Mouse (Mus musculus): ENCODE results near the gene Wdr82. TPM values are rescaled to one million over a fixed set of nuclear protein-coding genes. Genes with fewer than 3 reads are reported as not detected.
"Not testable (repeated sequence)": the region's sequence is repeated elsewhere in the genome, so short reads cannot be mapped to it uniquely, and the experiment has no call there.

Wdr82 gene
- polyA plus RNA-seq, 1 experiment from 2014 or later: 16.9 TPM

- WGBS: 34% methylated on average over 1 of the region's 1 CpGs
- DNase-seq (ENCODE audit: low spot score) (no peak), ATAC-seq (replicated peaks; ENCODE audit: low FRiP score, low read depth) (no peak)
- no peak overlapping the region for H3K9ac ChIP-seq (ENCODE audit: low read depth, low read length)
- H3K36me3 ChIP-seq (ENCODE audit: insufficient read depth, low read length): no peaks in the 10 kb centered on the region
- no peak overlapping the region for H3K27ac ChIP-seq
- H3K4me2 ChIP-seq (ENCODE audit: low read length): no peak overlapping the region
- no peak for TF ChIP-seq CTCF (IDR thresholded peaks at IDR 0.05; ENCODE audit: low read depth)
- H3K9me3 ChIP-seq (replicated peaks; ENCODE audit: low read length): no peaks in the 10 kb centered on the region
- no peak overlapping the region for H3K4me3 ChIP-seq (replicated peaks; ENCODE audit: low read depth, low read length)
- H3K4me1 ChIP-seq (replicated peaks; ENCODE audit: insufficient read depth, low read length): peaks cover 5% of the 10 kb centered on the region; the same call in 1 of the 2 replicates
- no peaks in the 10 kb centered on the region for H3K27me3 ChIP-seq (ENCODE audit: insufficient read depth, low read length)
Observed at GRCm38 (mm10) chr9:106167703-106168102, 3.0 kb upstream of the Wdr82 start.

GRCm38 (mm10) chr9:106169006-106169405 lies 1.7 kb upstream of the Wdr82 start:
- H3K4me2 ChIP-seq (ENCODE audit: low read length); H3K4me3 ChIP-seq (replicated peaks; ENCODE audit: low read depth, low read length); H3K9me3 ChIP-seq (replicated peaks; ENCODE audit: low read length); H3K27ac ChIP-seq; H3K9ac ChIP-seq (ENCODE audit: low read depth, low read length); H3K36me3 ChIP-seq (ENCODE audit: insufficient read depth, low read length); DNase-seq (ENCODE audit: low spot score); ATAC-seq (replicated peaks; ENCODE audit: low FRiP score, low read depth); H3K27me3 ChIP-seq (ENCODE audit: insufficient read depth, low read length): not testable (repeated sequence)
- H3K4me1 ChIP-seq (replicated peaks; ENCODE audit: insufficient read depth, low read length): peaks cover 17% of the 10 kb centered on the region; the same call in 1 of the 2 replicates
- WGBS: 79% methylated on average over 1 of the region's 1 CpGs

- TF ChIP-seq CTCF (IDR thresholded peaks at IDR 0.05; ENCODE audit: low read depth): no peak
- no peaks in the 10 kb centered on the region for H3K27me3 ChIP-seq (ENCODE audit: insufficient read depth, low read length)
- peak overlapping the region; percentile 89; the same call in 1 of the 2 replicates for H3K9ac ChIP-seq (ENCODE audit: low read depth, low read length)
- H3K27ac ChIP-seq: peak overlapping the region; percentile 99
- ATAC-seq (replicated peaks; ENCODE audit: low FRiP score, low read depth) (no peak), DNase-seq (ENCODE audit: low spot score) (no peak)
- H3K4me1 ChIP-seq (replicated peaks; ENCODE audit: insufficient read depth, low read length): peaks cover 19% of the 10 kb centered on the region; the same call in 1 of the 2 replicates
- no peaks in the 10 kb centered on the region for H3K36me3 ChIP-seq (ENCODE audit: insufficient read depth, low read length)
- H3K4me2 ChIP-seq (ENCODE audit: low read length): peak overlapping the region; percentile 70
- 21% methylated on average over 6 of the region's 6 CpGs for WGBS
- H3K9me3 ChIP-seq (replicated peaks; ENCODE audit: low read length): no peaks in the 10 kb centered on the region
- H3K4me3 ChIP-seq (replicated peaks; ENCODE audit: low read depth, low read length): peak overlapping the region; percentile 92
Observed at GRCm38 (mm10) chr9:106169917-106170316, 811 bp upstream of the Wdr82 start.

GRCm38 (mm10) chr9:106171346-106172158 lies 824 bp downstream of the Wdr82 start:
- Histone ChIP-seq H3K4me1 (replicated peaks; ENCODE audit: insufficient read depth, low read length) (peaks cover 24% of the 10 kb centered on the region; the same call in 1 of the 2 replicates), H3K4me2 (ENCODE audit: low read length) (peak overlapping the region; percentile 70), H3K36me3 (ENCODE audit: insufficient read depth, low read length) (no peaks in the 10 kb centered on the region), H3K9ac (ENCODE audit: low read depth, low read length) (peak overlapping the region; percentile 89), H3K27ac (peak overlapping the region; percentile 99), H3K4me3 (replicated peaks; ENCODE audit: low read depth, low read length) (peak overlapping the region; percentile 92), H3K9me3 (replicated peaks; ENCODE audit: low read length) (no peaks in the 10 kb centered on the region), H3K27me3 (ENCODE audit: insufficient read depth, low read length) (no peaks in the 10 kb centered on the region)
- ATAC-seq (replicated peaks; ENCODE audit: low FRiP score, low read depth) (peak; percentile 69), DNase-seq (ENCODE audit: low spot score) (peak; percentile 73)
- TF ChIP-seq CTCF (IDR thresholded peaks at IDR 0.05; ENCODE audit: low read depth): no peak
- WGBS: under 1% methylated on average over 30 of the region's 30 CpGs

- no peaks in the 10 kb centered on the region for H3K27me3 ChIP-seq (ENCODE audit: insufficient read depth, low read length)
- H3K36me3 ChIP-seq (ENCODE audit: insufficient read depth, low read length): no peaks in the 10 kb centered on the region
- H3K9ac ChIP-seq (ENCODE audit: low read depth, low read length): peak overlapping the region; percentile 89; the same call in 1 of the 2 replicates
- no peak for ATAC-seq (replicated peaks; ENCODE audit: low FRiP score, low read depth)
- TF ChIP-seq CTCF (IDR thresholded peaks at IDR 0.05; ENCODE audit: low read depth): no peak
- H3K4me2 ChIP-seq (ENCODE audit: low read length): peak overlapping the region; percentile 70
- WGBS: under 1% methylated on average over 3 of the region's 3 CpGs
- 0 out of 2 replicates have a peak overlapping the region, but pooled peaks have one; percentile 99 for H3K27ac ChIP-seq
- peak; percentile 35 for DNase-seq (ENCODE audit: low spot score)
- no peaks in the 10 kb centered on the region for H3K9me3 ChIP-seq (replicated peaks; ENCODE audit: low read length)
- peak overlapping the region; percentile 92 for H3K4me3 ChIP-seq (replicated peaks; ENCODE audit: low read depth, low read length)
- peaks cover 24% of the 10 kb centered on the region; the same call in 1 of the 2 replicates for H3K4me1 ChIP-seq (replicated peaks; ENCODE audit: insufficient read depth, low read length)
Observed at GRCm38 (mm10) chr9:106172527-106172926, 1.8 kb downstream of the Wdr82 start.

GRCm38 (mm10) chr9:106173363-106173762 lies 2.6 kb downstream of the Wdr82 start:
- ATAC-seq (replicated peaks; ENCODE audit: low FRiP score, low read depth) (no peak), DNase-seq (ENCODE audit: low spot score) (no peak)
- no peak overlapping the region; the same call in 1 of the 2 replicates for H3K4me3 ChIP-seq (replicated peaks; ENCODE audit: low read depth, low read length)
- peaks cover 3% of the 10 kb centered on the region; the same call in 1 of the 2 replicates for H3K36me3 ChIP-seq (ENCODE audit: insufficient read depth, low read length)
- H3K4me2 ChIP-seq (ENCODE audit: low read length): peak overlapping the region; percentile 70
- H3K4me1 ChIP-seq (replicated peaks; ENCODE audit: insufficient read depth, low read length): peaks cover 24% of the 10 kb centered on the region; the same call in 1 of the 2 replicates
- H3K27me3 ChIP-seq (ENCODE audit: insufficient read depth, low read length): no peaks in the 10 kb centered on the region
- no peak overlapping the region for H3K27ac ChIP-seq
- no peak for TF ChIP-seq CTCF (IDR thresholded peaks at IDR 0.05; ENCODE audit: low read depth)
- no peak overlapping the region for H3K9ac ChIP-seq (ENCODE audit: low read depth, low read length)
- no peaks in the 10 kb centered on the region for H3K9me3 ChIP-seq (replicated peaks; ENCODE audit: low read length)
- WGBS: 44% methylated on average over 2 of the region's 2 CpGs
